Mouse (Mus musculus) layer of hippocampus, adult 9-11 months (tissue): ENCODE measurements around the gene Ints4.
"Not testable (repeated sequence)": the region's sequence is repeated elsewhere in the genome, so short reads cannot be mapped to it uniquely, and the experiment has no call there.

Experiments
- DNase-seq: peaks from one replicate; pipeline ENCODE4 v3.0.0; 2022

Gene Ints4

GRCm38 (mm10) chr7:97480821-97481339 lies at the start of gene Ints4:
TSS of gene Ints4 (plus strand) at chr7:97480956.
- DNase-seq: peak; percentile 96

GRCm38 (mm10) chr7:97433517-97433916 lies 47.2 kb upstream of the Ints4 start:
- not testable (repeated sequence) for DNase-seq

- no peak for DNase-seq
Measured at GRCm38 (mm10) chr7:97434517-97434916, 46.2 kb upstream of the Ints4 start.

DNA sequence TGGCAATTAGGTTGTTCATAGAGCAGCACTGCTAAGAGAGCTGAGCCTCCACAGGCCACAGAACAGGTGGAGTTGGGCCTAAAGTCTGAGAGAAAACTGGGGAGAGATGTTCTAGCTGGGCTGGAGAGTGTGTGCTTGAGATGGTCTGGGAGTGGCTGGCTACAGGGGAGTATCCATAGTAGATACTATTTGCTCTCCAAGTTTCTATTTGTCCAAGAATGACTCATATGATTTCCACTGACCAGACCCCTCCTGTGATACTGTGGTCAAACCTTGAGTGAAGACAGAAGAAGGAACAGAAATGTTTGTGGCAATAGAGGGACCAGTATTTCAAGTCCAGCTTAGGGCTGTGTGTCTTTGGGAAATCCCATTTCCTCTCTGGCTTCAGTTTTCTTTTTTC lies 41.8 kb upstream of the Ints4 start:
- no peak for DNase-seq

GRCm38 (mm10) chr7:97446171-97446925 lies 34.4 kb upstream of the Ints4 start:
- peak; percentile 96 for DNase-seq

GRCm38 (mm10) chr7:97447050-97447531 lies 33.7 kb upstream of the Ints4 start:
- DNase-seq: peak; percentile 65

- DNase-seq: not testable (repeated sequence)
Measured at GRCm38 (mm10) chr7:97451023-97451422, 29.7 kb upstream of the Ints4 start, which contains the start of gene Kctd14. TSS of gene Kctd14 (plus strand) at chr7:97451323.

DNA sequence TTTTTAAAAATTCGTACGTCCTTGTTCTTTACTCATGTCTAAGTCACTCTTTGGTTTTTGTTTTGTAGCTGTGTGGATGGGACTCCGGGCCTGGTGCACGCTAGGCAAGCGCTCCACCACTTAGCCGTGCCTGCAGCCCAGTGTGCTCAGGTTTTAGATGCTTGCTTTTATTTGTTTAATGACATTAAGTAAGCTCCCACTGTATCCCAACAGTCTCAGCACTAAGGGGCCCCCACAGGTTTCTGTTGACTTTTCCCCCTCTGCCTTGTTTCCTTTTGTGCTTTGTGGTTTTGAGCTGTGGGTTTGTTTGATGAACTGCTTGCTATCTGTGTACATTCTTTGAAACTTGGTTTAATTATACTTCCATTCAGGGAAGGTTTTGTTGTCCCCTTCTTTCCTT lies 28.6 kb upstream of the Ints4 start:
- no peak for DNase-seq

- no peak for DNase-seq
Measured at GRCm38 (mm10) chr7:97453141-97453921, 27.4 kb upstream of the Ints4 start.

DNA sequence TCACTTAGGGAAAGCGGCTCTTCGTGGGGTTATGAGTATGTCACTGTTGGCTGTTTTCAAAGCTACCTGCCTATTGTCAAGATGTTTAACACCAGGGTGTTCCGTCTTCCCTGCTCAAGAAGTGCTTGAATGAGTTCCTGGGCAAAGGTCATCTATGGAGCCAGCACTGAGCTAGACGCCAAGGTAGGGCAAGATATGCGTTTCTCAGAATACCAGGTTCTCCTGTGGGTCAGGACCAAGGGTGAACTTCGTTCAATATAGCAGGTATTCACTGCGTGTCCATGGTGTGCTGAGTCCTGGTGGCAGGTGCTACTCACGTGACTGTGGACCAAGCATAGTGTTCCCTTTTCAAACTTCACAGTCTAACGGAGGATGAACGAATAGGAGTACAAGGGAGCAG lies 26.0 kb upstream of the Ints4 start:
- DNase-seq: no peak

- no peak for DNase-seq
Measured at GRCm38 (mm10) chr7:97455577-97455976, 25.2 kb upstream of the Ints4 start.

DNA sequence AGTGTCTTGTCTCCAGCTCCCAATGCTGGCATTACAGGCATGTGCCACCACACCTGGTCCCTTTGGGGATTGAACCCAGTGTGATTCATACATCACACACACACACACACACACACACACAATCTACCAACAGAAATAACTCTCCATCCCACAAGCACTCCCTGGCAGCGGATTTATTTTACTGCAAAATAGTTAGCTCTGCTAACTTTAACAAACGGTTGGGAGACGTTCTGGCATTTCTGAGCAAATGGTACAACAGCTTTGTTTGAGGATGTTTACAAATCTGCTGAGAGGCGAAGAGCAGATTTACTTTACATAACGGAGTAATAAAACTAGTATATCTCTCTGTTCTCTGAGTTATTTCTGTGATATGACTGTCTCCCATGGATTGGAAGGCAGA lies 7.8 kb upstream of the Ints4 start:
- DNase-seq: peak; percentile 83

DNA sequence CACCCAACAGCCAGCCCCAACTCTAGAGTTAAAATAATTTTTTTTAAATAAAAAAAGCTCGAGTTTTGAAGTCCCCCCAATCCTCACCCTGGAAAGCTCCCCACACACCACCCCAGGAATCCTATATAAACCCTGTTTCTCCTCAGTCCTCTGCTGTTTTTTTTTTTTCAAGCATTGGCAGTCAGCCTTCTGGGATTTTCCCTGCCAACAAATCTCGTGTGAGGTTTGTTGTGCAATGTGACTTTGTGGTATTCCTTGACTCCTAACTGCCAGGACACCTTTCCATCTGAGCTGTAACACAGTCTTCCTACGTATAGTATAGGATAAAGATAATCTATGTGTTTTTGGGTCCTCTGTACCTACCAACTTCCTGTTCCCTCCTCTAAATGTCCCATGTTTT lies 1.4 kb upstream of the Ints4 start:
- DNase-seq: no peak

- no peak for DNase-seq
Measured at GRCm38 (mm10) chr7:97480290-97480689, 466 bp upstream of the Ints4 start.

GRCm38 (mm10) chr7:97483378-97483777 lies 2.6 kb downstream of the Ints4 start:
- DNase-seq: no peak

GRCm38 (mm10) chr7:97491157-97491556 lies 10.4 kb downstream of the Ints4 start:
- no peak for DNase-seq

GRCm38 (mm10) chr7:97492420-97492819 lies 11.7 kb downstream of the Ints4 start:
- DNase-seq: no peak

- DNase-seq: no peak
Measured at GRCm38 (mm10) chr7:97495052-97495451, 14.3 kb downstream of the Ints4 start.

- DNase-seq: no peak
Measured at GRCm38 (mm10) chr7:97500555-97501209, 19.9 kb downstream of the Ints4 start.

GRCm38 (mm10) chr7:97514786-97515185 lies 34.0 kb downstream of the Ints4 start:
- DNase-seq: no peak

DNA sequence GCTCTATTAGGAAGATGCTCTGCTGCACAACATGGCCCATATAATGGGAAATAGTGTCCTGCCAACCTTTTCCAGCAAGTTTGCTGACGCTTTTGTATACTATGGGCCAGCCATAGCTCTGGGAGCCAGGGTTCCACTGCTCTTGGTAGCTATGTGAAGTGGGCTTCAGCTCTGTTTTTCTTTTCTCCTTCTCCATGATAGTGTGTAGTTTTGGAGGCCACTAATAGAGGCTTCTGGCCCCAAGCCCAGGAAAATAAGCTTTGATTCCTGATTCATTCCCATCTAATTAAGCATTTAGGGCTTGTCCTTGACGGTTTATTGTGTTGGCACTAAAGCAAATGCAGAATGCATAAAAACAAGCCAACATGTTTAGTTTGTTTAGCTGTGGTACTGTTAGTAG lies 39.2 kb downstream of the Ints4 start:
- DNase-seq: no peak

DNA sequence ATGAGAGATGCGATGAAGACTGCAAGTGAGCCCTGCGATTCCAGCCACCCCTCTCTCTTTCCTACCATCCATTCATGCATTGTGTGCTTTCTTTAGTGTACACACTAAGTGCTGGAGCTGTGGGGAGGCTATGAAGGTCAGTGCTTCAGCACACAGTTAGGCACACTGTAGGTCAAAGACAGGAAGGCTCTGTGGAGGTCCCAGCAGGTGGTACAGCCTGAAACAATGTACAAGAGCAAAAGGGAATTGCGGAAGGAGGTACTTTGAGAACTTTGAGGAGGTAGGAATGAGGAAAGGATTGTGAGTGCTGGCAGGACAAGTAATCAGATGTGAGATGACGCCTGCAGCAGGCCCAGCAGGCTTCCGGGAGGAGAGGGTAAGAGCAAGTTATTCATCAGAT lies 54.8 kb downstream of the Ints4 start:
- DNase-seq: no peak

- no peak for DNase-seq
Measured at GRCm38 (mm10) chr7:97536571-97536970, 55.8 kb downstream of the Ints4 start.
